Mouse (Mus musculus): Measurements from ENCODE around the gene Anapc4.

- TF ChIP-seq GATA1 (IDR thresholded peaks at IDR 0.05; ENCODE audit: low read length) (no peak), TAL1 (IDR thresholded peaks at IDR 0.05; ENCODE audit: low read length) (no peak)
These were observed 807 bp upstream of the Anapc4 start for GRCm38 (mm10) chr5:52833005-52833404.
